Mouse (Mus musculus): ENCODE results near the gene Rtn2. TPM values are rescaled to one million over a fixed set of nuclear protein-coding genes. Genes with fewer than 3 reads are reported as not detected.
A peak's percentile ranks its signal among the peaks of the same experiment; 100 is the strongest.

The Rtn2 gene
- polyA plus RNA-seq, 1 experiment = 159 TPM

- TF ChIP-seq POLR2A (IDR thresholded peaks at IDR 0.05; ENCODE audit: borderline replicate concordance, extremely low read depth, insufficient read depth, insufficient read length, poor library complexity, severe bottlenecking) (no peak), CTCF (IDR thresholded peaks at IDR 0.05; ENCODE audit: borderline replicate concordance, extremely low read depth, insufficient read depth, insufficient read length) (peak; percentile 69; the same call in 1 of the 2 replicates)
- peak; percentile 60 for DNase-seq (ENCODE audit: low read depth)
Observed at GRCm38 (mm10) chr7:19284763-19285162, 2.3 kb downstream of the Rtn2 start.

- peak; percentile 58 for DNase-seq (ENCODE audit: low read depth)
- no peak for TF ChIP-seq POLR2A (IDR thresholded peaks at IDR 0.05; ENCODE audit: borderline replicate concordance, extremely low read depth, insufficient read depth, insufficient read length, poor library complexity, severe bottlenecking)
Observed at GRCm38 (mm10) chr7:19290969-19291596, 8.7 kb downstream of the Rtn2 start.

- DNase-seq (ENCODE audit: low read depth) = peak; percentile 95
- TF ChIP-seq CTCF (IDR thresholded peaks at IDR 0.05; ENCODE audit: borderline replicate concordance, extremely low read depth, insufficient read depth, insufficient read length) (peak; percentile 97), POLR2A (IDR thresholded peaks at IDR 0.05; ENCODE audit: borderline replicate concordance, extremely low read depth, insufficient read depth, insufficient read length, poor library complexity, severe bottlenecking) (no peak)
Observed at GRCm38 (mm10) chr7:19295503-19296185, 13.2 kb downstream of the Rtn2 start.

- TF ChIP-seq CTCF (IDR thresholded peaks at IDR 0.05; ENCODE audit: borderline replicate concordance, extremely low read depth, insufficient read depth, insufficient read length) (no peak), POLR2A (IDR thresholded peaks at IDR 0.05; ENCODE audit: borderline replicate concordance, extremely low read depth, insufficient read depth, insufficient read length, poor library complexity, severe bottlenecking) (no peak)
- DNase-seq (ENCODE audit: low read depth) = no peak
Observed at GRCm38 (mm10) chr7:19297034-19297433, 14.6 kb downstream of the Rtn2 start.

GRCm38 (mm10) chr7:19297794-19298193 is 15.4 kb downstream of the Rtn2 start:
- no peak for DNase-seq (ENCODE audit: low read depth)
- TF ChIP-seq CTCF (IDR thresholded peaks at IDR 0.05; ENCODE audit: borderline replicate concordance, extremely low read depth, insufficient read depth, insufficient read length) = no peak
- TF ChIP-seq POLR2A (IDR thresholded peaks at IDR 0.05; ENCODE audit: borderline replicate concordance, extremely low read depth, insufficient read depth, insufficient read length, poor library complexity, severe bottlenecking) = no peak

- DNase-seq (ENCODE audit: low read depth) = peak; percentile 66
- no peak for TF ChIP-seq POLR2A (IDR thresholded peaks at IDR 0.05; ENCODE audit: borderline replicate concordance, extremely low read depth, insufficient read depth, insufficient read length, poor library complexity, severe bottlenecking)
- peak; percentile 66 for TF ChIP-seq CTCF (IDR thresholded peaks at IDR 0.05; ENCODE audit: borderline replicate concordance, extremely low read depth, insufficient read depth, insufficient read length)
Observed at GRCm38 (mm10) chr7:19299194-19299593, 16.8 kb downstream of the Rtn2 start.

GRCm38 (mm10) chr7:19300501-19301421 is 18.3 kb downstream of the Rtn2 start:
- peak; percentile 89 for DNase-seq (ENCODE audit: low read depth)
- TF ChIP-seq POLR2A (IDR thresholded peaks at IDR 0.05; ENCODE audit: borderline replicate concordance, extremely low read depth, insufficient read depth, insufficient read length, poor library complexity, severe bottlenecking) (no peak), CTCF (IDR thresholded peaks at IDR 0.05; ENCODE audit: borderline replicate concordance, extremely low read depth, insufficient read depth, insufficient read length) (peak; percentile 95)

GRCm38 (mm10) chr7:19301461-19302263 is 19.2 kb downstream of the Rtn2 start:
- TF ChIP-seq CTCF (IDR thresholded peaks at IDR 0.05; ENCODE audit: borderline replicate concordance, extremely low read depth, insufficient read depth, insufficient read length) = no peak
- TF ChIP-seq POLR2A (IDR thresholded peaks at IDR 0.05; ENCODE audit: borderline replicate concordance, extremely low read depth, insufficient read depth, insufficient read length, poor library complexity, severe bottlenecking) = no peak
- DNase-seq (ENCODE audit: low read depth) = peak; percentile 22

- TF ChIP-seq POLR2A (IDR thresholded peaks at IDR 0.05; ENCODE audit: borderline replicate concordance, extremely low read depth, insufficient read depth, insufficient read length, poor library complexity, severe bottlenecking) (no peak), CTCF (IDR thresholded peaks at IDR 0.05; ENCODE audit: borderline replicate concordance, extremely low read depth, insufficient read depth, insufficient read length) (no peak)
- no peak for DNase-seq (ENCODE audit: low read depth)
Observed at GRCm38 (mm10) chr7:19302264-19303045, 20.0 kb downstream of the Rtn2 start.

GRCm38 (mm10) chr7:19303046-19303305 is 20.6 kb downstream of the Rtn2 start:
- DNase-seq (ENCODE audit: low read depth) = no peak
- no peak for TF ChIP-seq CTCF (IDR thresholded peaks at IDR 0.05; ENCODE audit: borderline replicate concordance, extremely low read depth, insufficient read depth, insufficient read length)
- no peak for TF ChIP-seq POLR2A (IDR thresholded peaks at IDR 0.05; ENCODE audit: borderline replicate concordance, extremely low read depth, insufficient read depth, insufficient read length, poor library complexity, severe bottlenecking)

Measured in brain, embryonic 14.5 days (tissue).